Mouse (Mus musculus): ENCODE results near the gene Sspo. TPM values are rescaled to one million over a fixed set of nuclear protein-coding genes. Genes with fewer than 3 reads are reported as not detected.

Gene Sspo
- total and polyA plus RNA-seq, 3 experiments, result under 0.01 TPM; not detected in 2

GRCm38 (mm10) chr6:48432893-48433816 is 14.9 kb upstream of the Sspo start:
- no peak for ATAC-seq (ENCODE audit: extremely low read depth, insufficient number of reproducible peaks, low FRiP score, poor library complexity, severe bottlenecking)
- H3K9me3 ChIP-seq (replicated peaks), result no peaks in the 10 kb centered on the region
- H3K4me3 ChIP-seq (ENCODE audit: low read depth, low read length), result no peak overlapping the region
- no peaks in the 10 kb centered on the region for H3K4me1 ChIP-seq (ENCODE audit: insufficient read depth, low read depth, low read length)
- H3K36me3 ChIP-seq (replicated peaks), result no peaks in the 10 kb centered on the region
- H3K27me3 ChIP-seq (ENCODE audit: insufficient read depth, low read length), result no peaks in the 10 kb centered on the region; the same call in 1 of the 2 replicates
- no peak for DNase-seq (ENCODE audit: low spot score)
- TF ChIP-seq GATA2 (IDR thresholded peaks at IDR 0.05; ENCODE audit: borderline replicate concordance, low read depth, low read length) (no peak), POLR2AphosphoS5 (IDR thresholded peaks at IDR 0.05; ENCODE audit: insufficient replicate concordance, low read depth, low read length) (no peak), TAL1 (conservative IDR thresholded peaks at IDR 0.05; ENCODE audit: low read depth, low read length) (no peak), GATA1 (IDR thresholded peaks at IDR 0.05; ENCODE audit: borderline replicate concordance, low read length) (no peak), CTCF (IDR thresholded peaks at IDR 0.05; ENCODE audit: low read depth, low read length) (no peak)

- peaks cover 5% of the 10 kb centered on the region; the same call in 1 of the 2 replicates for H3K9me3 ChIP-seq (replicated peaks)
Measured at GRCm38 (mm10) chr6:48434651-48435050, 13.4 kb upstream of the Sspo start.

GRCm38 (mm10) chr6:48435111-48435510 is 12.9 kb upstream of the Sspo start:
- TF ChIP-seq TAL1 (conservative IDR thresholded peaks at IDR 0.05; ENCODE audit: low read depth, low read length) (no peak), GATA1 (IDR thresholded peaks at IDR 0.05; ENCODE audit: borderline replicate concordance, low read length) (no peak), CTCF (IDR thresholded peaks at IDR 0.05; ENCODE audit: low read depth, low read length) (no peak), GATA2 (IDR thresholded peaks at IDR 0.05; ENCODE audit: borderline replicate concordance, low read depth, low read length) (no peak), POLR2AphosphoS5 (IDR thresholded peaks at IDR 0.05; ENCODE audit: insufficient replicate concordance, low read depth, low read length) (no peak)
- Histone ChIP-seq H3K9me3 (replicated peaks) (peaks cover 5% of the 10 kb centered on the region; the same call in 1 of the 2 replicates), H3K4me3 (ENCODE audit: low read depth, low read length) (no peak overlapping the region), H3K36me3 (replicated peaks) (no peaks in the 10 kb centered on the region), H3K27me3 (ENCODE audit: insufficient read depth, low read length) (no peaks in the 10 kb centered on the region; the same call in 1 of the 2 replicates), H3K4me1 (ENCODE audit: insufficient read depth, low read depth, low read length) (no peaks in the 10 kb centered on the region)
- ATAC-seq (ENCODE audit: extremely low read depth, insufficient number of reproducible peaks, low FRiP score, poor library complexity, severe bottlenecking), result no peak
- DNase-seq (ENCODE audit: low spot score), result no peak

More at GRCm38 (mm10) chr6:48434651-48435050, 13.4 kb upstream of the Sspo start:
- Histone ChIP-seq H3K36me3 (replicated peaks) (no peaks in the 10 kb centered on the region), H3K4me3 (ENCODE audit: low read depth, low read length) (no peak overlapping the region), H3K27me3 (ENCODE audit: insufficient read depth, low read length) (no peaks in the 10 kb centered on the region; the same call in 1 of the 2 replicates), H3K4me1 (ENCODE audit: insufficient read depth, low read depth, low read length) (no peaks in the 10 kb centered on the region)
- DNase-seq (ENCODE audit: low spot score) (no peak), ATAC-seq (ENCODE audit: extremely low read depth, insufficient number of reproducible peaks, low FRiP score, poor library complexity, severe bottlenecking) (no peak)
- TF ChIP-seq GATA2 (IDR thresholded peaks at IDR 0.05; ENCODE audit: borderline replicate concordance, low read depth, low read length) (no peak), GATA1 (IDR thresholded peaks at IDR 0.05; ENCODE audit: borderline replicate concordance, low read length) (no peak), POLR2AphosphoS5 (IDR thresholded peaks at IDR 0.05; ENCODE audit: insufficient replicate concordance, low read depth, low read length) (no peak), CTCF (IDR thresholded peaks at IDR 0.05; ENCODE audit: low read depth, low read length) (no peak), TAL1 (conservative IDR thresholded peaks at IDR 0.05; ENCODE audit: low read depth, low read length) (no peak)

GRCm38 (mm10) chr6:48435706-48436349 is 12.2 kb upstream of the Sspo start:
- ATAC-seq (ENCODE audit: extremely low read depth, insufficient number of reproducible peaks, low FRiP score, poor library complexity, severe bottlenecking) (no peak), DNase-seq (ENCODE audit: low spot score) (no peak)
- H3K27me3 ChIP-seq (ENCODE audit: insufficient read depth, low read length), result no peaks in the 10 kb centered on the region; the same call in 1 of the 2 replicates
- H3K36me3 ChIP-seq (replicated peaks), result no peaks in the 10 kb centered on the region
- TF ChIP-seq CTCF (IDR thresholded peaks at IDR 0.05; ENCODE audit: low read depth, low read length), result no peak
- no peak for TF ChIP-seq TAL1 (conservative IDR thresholded peaks at IDR 0.05; ENCODE audit: low read depth, low read length)
- TF ChIP-seq GATA1 (IDR thresholded peaks at IDR 0.05; ENCODE audit: borderline replicate concordance, low read length), result no peak
- TF ChIP-seq POLR2AphosphoS5 (IDR thresholded peaks at IDR 0.05; ENCODE audit: insufficient replicate concordance, low read depth, low read length), result no peak
- no peak for TF ChIP-seq GATA2 (IDR thresholded peaks at IDR 0.05; ENCODE audit: borderline replicate concordance, low read depth, low read length)
- H3K4me1 ChIP-seq (ENCODE audit: insufficient read depth, low read depth, low read length), result no peaks in the 10 kb centered on the region
- H3K4me3 ChIP-seq (ENCODE audit: low read depth, low read length), result no peak overlapping the region
- peaks cover 5% of the 10 kb centered on the region; the same call in 1 of the 2 replicates for H3K9me3 ChIP-seq (replicated peaks)

DNA sequence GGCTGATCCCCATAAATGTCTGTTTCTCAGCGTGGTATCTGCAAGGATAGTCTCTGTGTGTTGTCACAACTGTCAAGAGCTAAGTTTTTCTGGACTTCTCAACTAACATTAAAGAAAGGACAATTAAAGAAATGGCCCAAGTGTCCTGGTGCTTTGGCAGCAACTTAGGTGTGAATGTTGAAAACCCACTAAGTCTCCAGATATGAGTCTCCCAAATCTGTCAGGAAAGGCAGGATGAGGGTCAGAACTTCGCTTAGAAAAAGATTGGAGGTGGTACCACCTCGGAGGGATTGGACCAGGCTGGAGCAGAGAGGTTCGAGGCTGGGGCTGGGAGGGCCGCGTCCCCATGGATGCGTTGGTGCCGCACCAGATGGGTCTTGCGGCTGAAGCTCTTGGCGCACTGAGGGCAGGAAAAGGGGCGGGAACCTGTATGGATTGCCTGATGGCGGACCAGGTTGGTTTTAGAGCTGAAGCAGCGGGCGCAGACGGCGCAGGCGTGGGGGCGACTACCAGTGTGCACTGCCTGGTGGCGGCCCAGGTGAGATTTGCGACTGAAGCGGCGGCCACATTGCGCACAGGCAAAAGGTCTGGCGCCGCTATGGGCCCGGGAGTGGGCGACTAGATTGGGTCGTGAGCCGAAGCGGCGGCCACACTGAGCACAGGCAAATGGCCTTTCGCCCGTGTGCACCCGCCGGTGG is 10.2 kb upstream of the Sspo start:
- DNase-seq (ENCODE audit: low spot score), result no peak
- Histone ChIP-seq H3K4me1 (ENCODE audit: insufficient read depth, low read depth, low read length) (no peaks in the 10 kb centered on the region), H3K4me3 (ENCODE audit: low read depth, low read length) (no peak overlapping the region), H3K9me3 (replicated peaks) (peaks cover 5% of the 10 kb centered on the region; the same call in 1 of the 2 replicates), H3K27me3 (ENCODE audit: insufficient read depth, low read length) (no peaks in the 10 kb centered on the region; the same call in 1 of the 2 replicates), H3K36me3 (replicated peaks) (no peaks in the 10 kb centered on the region)
- ATAC-seq (ENCODE audit: extremely low read depth, insufficient number of reproducible peaks, low FRiP score, poor library complexity, severe bottlenecking), result no peak
- TF ChIP-seq GATA2 (IDR thresholded peaks at IDR 0.05; ENCODE audit: borderline replicate concordance, low read depth, low read length) (no peak), CTCF (IDR thresholded peaks at IDR 0.05; ENCODE audit: low read depth, low read length) (no peak), GATA1 (IDR thresholded peaks at IDR 0.05; ENCODE audit: borderline replicate concordance, low read length) (no peak), POLR2AphosphoS5 (IDR thresholded peaks at IDR 0.05; ENCODE audit: insufficient replicate concordance, low read depth, low read length) (no peak), TAL1 (conservative IDR thresholded peaks at IDR 0.05; ENCODE audit: low read depth, low read length) (no peak)

Measured in G1E (cell line).